Mouse (Mus musculus): Measurements from ENCODE around the gene Cfdp1. TPM values are rescaled to one million over a fixed set of nuclear protein-coding genes. Genes with fewer than 3 reads are reported as not detected.

Cfdp1 gene
- polyA plus RNA-seq, 1 experiment from 2014 or later = 203 TPM

- peaks cover 10% of the 10 kb centered on the region for H3K4me1 ChIP-seq (replicated peaks; ENCODE audit: control insufficient read depth, insufficient read depth, low read length)
- H3K27ac ChIP-seq (ENCODE audit: low read length) = no peak overlapping the region
- no peak overlapping the region for H3K9ac ChIP-seq (ENCODE audit: low read length)
- WGBS = 72% methylated on average over 5 of the region's 5 CpGs
- no peak for ATAC-seq (ENCODE audit: low read depth)
- no peaks in the 10 kb centered on the region for H3K27me3 ChIP-seq (ENCODE audit: control insufficient read depth, insufficient read depth, low read depth, low read length)
- no peak overlapping the region for H3K4me2 ChIP-seq (ENCODE audit: low read depth, low read length)
- H3K9me3 ChIP-seq (ENCODE audit: control insufficient read depth, low read length) = no peaks in the 10 kb centered on the region
- no peak overlapping the region for H3K4me3 ChIP-seq (ENCODE audit: low read length)
- H3K36me3 ChIP-seq (ENCODE audit: control insufficient read depth, insufficient read depth, low read length) = peaks cover 11% of the 10 kb centered on the region; the same call in 1 of the 2 replicates
Measured at GRCm38 (mm10) chr8:111832983-111833382, 21.1 kb downstream of the Cfdp1 start.

GRCm38 (mm10) chr8:111831996-111832395, 22.1 kb downstream of the Cfdp1 start:
- Histone ChIP-seq H3K4me2 (ENCODE audit: low read depth, low read length) (no peak overlapping the region), H3K27ac (ENCODE audit: low read length) (no peak overlapping the region), H3K4me1 (replicated peaks; ENCODE audit: control insufficient read depth, insufficient read depth, low read length) (peaks cover 10% of the 10 kb centered on the region), H3K27me3 (ENCODE audit: control insufficient read depth, insufficient read depth, low read depth, low read length) (no peaks in the 10 kb centered on the region), H3K9ac (ENCODE audit: low read length) (no peak overlapping the region), H3K9me3 (ENCODE audit: control insufficient read depth, low read length) (no peaks in the 10 kb centered on the region), H3K4me3 (ENCODE audit: low read length) (no peak overlapping the region), H3K36me3 (ENCODE audit: control insufficient read depth, insufficient read depth, low read length) (peaks cover 4% of the 10 kb centered on the region; the same call in 1 of the 2 replicates)
- ATAC-seq (ENCODE audit: low read depth) = no peak
- 55% methylated on average over 4 of the region's 4 CpGs for WGBS

- Histone ChIP-seq H3K4me3 (ENCODE audit: low read length) (no peak overlapping the region), H3K27ac (ENCODE audit: low read length) (peak overlapping the region; percentile 70), H3K9ac (ENCODE audit: low read length) (peak overlapping the region; percentile 4; the same call in 1 of the 2 replicates), H3K36me3 (ENCODE audit: control insufficient read depth, insufficient read depth, low read length) (peaks cover 4% of the 10 kb centered on the region; the same call in 1 of the 2 replicates), H3K27me3 (ENCODE audit: control insufficient read depth, insufficient read depth, low read depth, low read length) (no peaks in the 10 kb centered on the region), H3K4me1 (replicated peaks; ENCODE audit: control insufficient read depth, insufficient read depth, low read length) (peaks cover 10% of the 10 kb centered on the region), H3K9me3 (ENCODE audit: control insufficient read depth, low read length) (no peaks in the 10 kb centered on the region), H3K4me2 (ENCODE audit: low read depth, low read length) (no peak overlapping the region)
- WGBS = 57% methylated on average over 6 of the region's 6 CpGs
- ATAC-seq (ENCODE audit: low read depth) = peak; percentile 78
Measured at GRCm38 (mm10) chr8:111828595-111828994, 25.5 kb downstream of the Cfdp1 start.

- Histone ChIP-seq H3K4me1 (replicated peaks; ENCODE audit: control insufficient read depth, insufficient read depth, low read length) (peaks cover 10% of the 10 kb centered on the region), H3K27ac (ENCODE audit: low read length) (no peak overlapping the region), H3K36me3 (ENCODE audit: control insufficient read depth, insufficient read depth, low read length) (no peaks in the 10 kb centered on the region; the same call in 1 of the 2 replicates), H3K4me2 (ENCODE audit: low read depth, low read length) (no peak overlapping the region), H3K9me3 (ENCODE audit: control insufficient read depth, low read length) (no peaks in the 10 kb centered on the region), H3K9ac (ENCODE audit: low read length) (no peak overlapping the region), H3K27me3 (ENCODE audit: control insufficient read depth, insufficient read depth, low read depth, low read length) (no peaks in the 10 kb centered on the region), H3K4me3 (ENCODE audit: low read length) (no peak overlapping the region)
- 60% methylated on average over 6 of the region's 6 CpGs for WGBS
- no peak for ATAC-seq (ENCODE audit: low read depth)
Measured at GRCm38 (mm10) chr8:111825219-111825618, 28.9 kb downstream of the Cfdp1 start.

GRCm38 (mm10) chr8:111824334-111824733, 29.8 kb downstream of the Cfdp1 start:
- Histone ChIP-seq H3K27ac (ENCODE audit: low read length) (no peak overlapping the region), H3K4me3 (ENCODE audit: low read length) (no peak overlapping the region), H3K9me3 (ENCODE audit: control insufficient read depth, low read length) (no peaks in the 10 kb centered on the region), H3K36me3 (ENCODE audit: control insufficient read depth, insufficient read depth, low read length) (no peaks in the 10 kb centered on the region; the same call in 1 of the 2 replicates), H3K27me3 (ENCODE audit: control insufficient read depth, insufficient read depth, low read depth, low read length) (no peaks in the 10 kb centered on the region), H3K9ac (ENCODE audit: low read length) (no peak overlapping the region), H3K4me2 (ENCODE audit: low read depth, low read length) (no peak overlapping the region), H3K4me1 (replicated peaks; ENCODE audit: control insufficient read depth, insufficient read depth, low read length) (peaks cover 10% of the 10 kb centered on the region)
- WGBS = 93% methylated on average over 5 of the region's 5 CpGs
- ATAC-seq (ENCODE audit: low read depth) = no peak

GRCm38 (mm10) chr8:111821199-111821598, 32.9 kb downstream of the Cfdp1 start:
- peak overlapping the region; percentile 60 for H3K27ac ChIP-seq (ENCODE audit: low read length)
- no peaks in the 10 kb centered on the region for H3K4me1 ChIP-seq (replicated peaks; ENCODE audit: control insufficient read depth, insufficient read depth, low read length)
- H3K9ac ChIP-seq (ENCODE audit: low read length) = no peak overlapping the region
- no peak overlapping the region for H3K4me3 ChIP-seq (ENCODE audit: low read length)
- H3K9me3 ChIP-seq (ENCODE audit: control insufficient read depth, low read length) = no peaks in the 10 kb centered on the region
- 70% methylated on average over 10 of the region's 10 CpGs for WGBS
- no peak overlapping the region for H3K4me2 ChIP-seq (ENCODE audit: low read depth, low read length)
- no peaks in the 10 kb centered on the region; the same call in 1 of the 2 replicates for H3K36me3 ChIP-seq (ENCODE audit: control insufficient read depth, insufficient read depth, low read length)
- no peaks in the 10 kb centered on the region for H3K27me3 ChIP-seq (ENCODE audit: control insufficient read depth, insufficient read depth, low read depth, low read length)
- ATAC-seq (ENCODE audit: low read depth) = no peak

GRCm38 (mm10) chr8:111820691-111821090, 33.4 kb downstream of the Cfdp1 start:
- no peaks in the 10 kb centered on the region for H3K4me1 ChIP-seq (replicated peaks; ENCODE audit: control insufficient read depth, insufficient read depth, low read length)
- H3K9ac ChIP-seq (ENCODE audit: low read length) = no peak overlapping the region
- no peaks in the 10 kb centered on the region for H3K9me3 ChIP-seq (ENCODE audit: control insufficient read depth, low read length)
- H3K4me2 ChIP-seq (ENCODE audit: low read depth, low read length) = no peak overlapping the region
- peak overlapping the region; percentile 33 for H3K27ac ChIP-seq (ENCODE audit: low read length)
- no peaks in the 10 kb centered on the region for H3K27me3 ChIP-seq (ENCODE audit: control insufficient read depth, insufficient read depth, low read depth, low read length)
- no peaks in the 10 kb centered on the region; the same call in 1 of the 2 replicates for H3K36me3 ChIP-seq (ENCODE audit: control insufficient read depth, insufficient read depth, low read length)
- peak; percentile 51; the same call in 1 of the 2 replicates for ATAC-seq (ENCODE audit: low read depth)
- H3K4me3 ChIP-seq (ENCODE audit: low read length) = no peak overlapping the region
- WGBS = 75% methylated on average over 4 of the region's 4 CpGs

GRCm38 (mm10) chr8:111820018-111820417, 34.1 kb downstream of the Cfdp1 start:
- H3K9me3 ChIP-seq (ENCODE audit: control insufficient read depth, low read length) = no peaks in the 10 kb centered on the region
- H3K4me2 ChIP-seq (ENCODE audit: low read depth, low read length) = no peak overlapping the region
- H3K4me3 ChIP-seq (ENCODE audit: low read length) = no peak overlapping the region
- no peaks in the 10 kb centered on the region for H3K27me3 ChIP-seq (ENCODE audit: control insufficient read depth, insufficient read depth, low read depth, low read length)
- H3K36me3 ChIP-seq (ENCODE audit: control insufficient read depth, insufficient read depth, low read length) = no peaks in the 10 kb centered on the region; the same call in 1 of the 2 replicates
- 79% methylated on average over 12 of the region's 12 CpGs for WGBS
- 0 out of 2 replicates have a peak, but pooled peaks have one; percentile 34 for ATAC-seq (ENCODE audit: low read depth)
- H3K27ac ChIP-seq (ENCODE audit: low read length) = peak overlapping the region; percentile 56
- no peaks in the 10 kb centered on the region for H3K4me1 ChIP-seq (replicated peaks; ENCODE audit: control insufficient read depth, insufficient read depth, low read length)
- no peak overlapping the region for H3K9ac ChIP-seq (ENCODE audit: low read length)

GRCm38 (mm10) chr8:111818556-111818955, 35.5 kb downstream of the Cfdp1 start:
- no peak overlapping the region for H3K4me3 ChIP-seq (ENCODE audit: low read length)
- no peaks in the 10 kb centered on the region; the same call in 1 of the 2 replicates for H3K36me3 ChIP-seq (ENCODE audit: control insufficient read depth, insufficient read depth, low read length)
- H3K9ac ChIP-seq (ENCODE audit: low read length) = no peak overlapping the region
- 91% methylated on average over 3 of the region's 3 CpGs for WGBS
- H3K27me3 ChIP-seq (ENCODE audit: control insufficient read depth, insufficient read depth, low read depth, low read length) = no peaks in the 10 kb centered on the region
- H3K27ac ChIP-seq (ENCODE audit: low read length) = no peak overlapping the region
- H3K9me3 ChIP-seq (ENCODE audit: control insufficient read depth, low read length) = no peaks in the 10 kb centered on the region
- no peaks in the 10 kb centered on the region for H3K4me1 ChIP-seq (replicated peaks; ENCODE audit: control insufficient read depth, insufficient read depth, low read length)
- no peak overlapping the region for H3K4me2 ChIP-seq (ENCODE audit: low read depth, low read length)
- no peak for ATAC-seq (ENCODE audit: low read depth)

- Histone ChIP-seq H3K4me1 (replicated peaks; ENCODE audit: control insufficient read depth, insufficient read depth, low read length) (no peaks in the 10 kb centered on the region), H3K27ac (ENCODE audit: low read length) (no peak overlapping the region), H3K9me3 (ENCODE audit: control insufficient read depth, low read length) (no peaks in the 10 kb centered on the region), H3K4me2 (ENCODE audit: low read depth, low read length) (no peak overlapping the region), H3K36me3 (ENCODE audit: control insufficient read depth, insufficient read depth, low read length) (no peaks in the 10 kb centered on the region), H3K4me3 (ENCODE audit: low read length) (no peak overlapping the region), H3K27me3 (ENCODE audit: control insufficient read depth, insufficient read depth, low read depth, low read length) (no peaks in the 10 kb centered on the region), H3K9ac (ENCODE audit: low read length) (no peak overlapping the region)
- ATAC-seq (ENCODE audit: low read depth) = no peak
- WGBS = 90% methylated on average over 4 of the region's 4 CpGs
Measured at GRCm38 (mm10) chr8:111815078-111815477, 39.0 kb downstream of the Cfdp1 start.

All from lung, embryonic 16.5 days (tissue).